Mouse (Mus musculus) limb, embryonic 15.5 days (tissue): ENCODE results near the gene Nhlrc2. TPM values are rescaled to one million over a fixed set of nuclear protein-coding genes. Genes with fewer than 3 reads are reported as not detected.
"Not testable (repeated sequence)": the region's sequence is repeated elsewhere in the genome, so short reads cannot be mapped to it uniquely, and the experiment has no call there.

ENCODE experiments used
- ATAC-seq: fragments of 200-750 bp; cut with Nextera tagmentation; 2 replicates; pipeline ENCODE4 v1.8.0; 2017; ENCODE audit warnings: low read depth, moderate TSS enrichment; ENCODE audit not compliant: insufficient number of reproducible peaks, low FRiP score, low TSS enrichment
- H3K27ac ChIP-seq: fragments of 300-500 bp; sonication (generic); 2 replicates; pipeline ENCODE4 v1.5.1; 2015; ENCODE audit warnings: moderate library complexity, mild to moderate bottlenecking, inconsistent platforms
- H3K27me3 ChIP-seq: fragments of 300-500 bp; sonication (generic); 2 replicates; pipeline ENCODE4 v1.6.1; 2015; ENCODE audit warnings: inconsistent platforms
- H3K36me3 ChIP-seq: fragments of 300-500 bp; sonication (generic); 2 replicates; pipeline ENCODE4 v1.6.1; 2015; ENCODE audit warnings: inconsistent platforms
- H3K4me1 ChIP-seq: fragments of 300-500 bp; sonication (generic); 2 replicates; pipeline ENCODE4 v1.6.1; 2015; ENCODE audit warnings: inconsistent platforms
- H3K4me2 ChIP-seq: fragments of 300-500 bp; sonication (generic); 2 replicates; pipeline ENCODE4 v1.6.1; 2015; ENCODE audit warnings: mild to moderate bottlenecking, inconsistent platforms
- H3K4me3 ChIP-seq: fragments of 300-500 bp; sonication (generic); 2 replicates; pipeline ENCODE4 v1.5.1; 2015; ENCODE audit warnings: mild to moderate bottlenecking, inconsistent platforms
- H3K9ac ChIP-seq: fragments of 300-500 bp; sonication (generic); 2 replicates; pipeline ENCODE4 v1.6.1; 2015; ENCODE audit warnings: inconsistent platforms
- H3K9me3 ChIP-seq: fragments of 300-500 bp; sonication (generic); 2 replicates; pipeline ENCODE4 v1.6.1; 2016; ENCODE audit warnings: inconsistent platforms
- WGBS: fragments of 180-500 bp; shearing (Covaris S2); methylation state at CpG from one replicate; pipeline ENCODE4 v1.1.7; 2015; 5-methylcytosine and 5-hydroxymethylcytosine counted together
- polyA plus RNA-seq: library from polyadenylated mRNA; unstranded; fragments of >200 nt; fragmentation: Nextera tagmentation; extraction: Ambion mirVana; gene quantifications from 2 replicates; pipeline ENCODE4 v1.2.1, GENCODE M21; 2015

Nhlrc2 gene
- 12.5 and 14.1 TPM in 2 replicates for polyA plus RNA-seq

DNA sequence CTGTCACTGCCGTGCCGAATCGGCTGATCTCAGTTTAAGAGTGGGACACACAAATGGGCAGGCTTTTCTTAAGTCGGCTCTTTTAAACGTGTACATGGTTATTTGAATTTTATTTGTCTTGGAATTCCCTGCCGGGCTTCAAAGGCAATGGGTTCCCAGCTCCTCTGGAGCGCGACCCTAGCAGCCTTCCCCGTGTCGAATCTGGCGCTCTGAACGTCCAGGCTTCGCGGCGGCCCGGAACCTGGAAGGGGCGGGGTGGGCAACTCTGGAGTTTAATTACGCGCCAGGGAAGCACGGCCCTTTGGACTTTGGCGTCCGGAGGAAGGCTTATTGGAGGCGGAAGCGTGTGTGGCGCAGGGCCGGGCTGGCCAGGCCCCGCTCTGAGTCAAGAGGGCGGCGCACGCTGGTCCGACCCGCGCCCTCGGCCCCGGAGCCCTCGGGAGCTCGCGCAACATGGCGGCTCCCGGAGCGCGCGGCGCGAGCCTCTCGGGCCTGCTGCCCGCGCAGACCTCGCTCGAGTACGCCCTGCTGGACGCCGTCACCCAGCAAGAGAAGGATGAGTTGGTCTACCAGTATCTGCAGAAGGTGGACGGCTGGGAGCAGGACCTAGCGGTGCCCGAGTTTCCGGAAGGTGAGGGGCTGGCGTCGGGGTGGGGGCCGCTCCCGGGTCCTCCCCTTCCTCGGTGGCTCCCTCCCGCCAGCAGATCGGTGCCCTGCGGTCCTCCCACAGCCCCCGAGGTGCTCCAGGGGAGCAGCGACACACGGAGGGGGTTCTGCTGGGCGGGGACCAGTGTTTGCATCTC lies at the start of gene Nhlrc2:
Gene Nhlrc2, plus strand, starts transcription at position 32 of the 803 bp plus-strand sequence.
- Histone ChIP-seq H3K9ac (peak within 1 kb of the TSS; percentile 90), H3K27me3 (no peaks in the 10 kb centered on the region), H3K4me2 (peak within 1 kb of the TSS; percentile 79), H3K4me1 (peaks cover 12% of the 10 kb centered on the region; the same call in 1 of the 2 replicates), H3K4me3 (peak within 1 kb of the TSS; percentile 92), H3K27ac (peak within 1 kb of the TSS; percentile 98), H3K36me3 (peaks cover 36% of the 10 kb centered on the region), H3K9me3 (no peaks in the 10 kb centered on the region)
- peak; percentile 88 for ATAC-seq
- WGBS = under 1% methylated on average over 69 of the region's 69 CpGs

DNA sequence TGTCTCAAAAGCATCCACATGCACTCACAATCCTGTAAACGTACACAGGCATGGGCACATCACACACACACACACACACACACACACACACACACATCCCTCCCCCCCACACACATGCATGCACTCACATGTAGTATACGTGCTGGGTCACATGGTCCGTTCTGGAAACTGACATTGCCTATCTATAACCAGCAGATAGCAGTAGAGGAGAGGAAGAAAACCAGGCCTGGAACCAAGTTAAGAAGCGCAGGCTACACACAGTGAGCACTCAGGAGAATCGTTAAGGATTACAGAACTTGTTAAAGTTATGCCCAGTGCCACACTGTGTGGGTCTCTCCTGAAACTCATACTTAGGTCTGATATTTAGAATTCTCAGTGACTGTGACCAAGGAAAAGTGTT lies 45.0 kb upstream of the Nhlrc2 start:
- not testable (repeated sequence) for H3K4me2 ChIP-seq, H3K9ac ChIP-seq, H3K27ac ChIP-seq, H3K4me1 ChIP-seq, H3K9me3 ChIP-seq, H3K27me3 ChIP-seq, ATAC-seq, H3K36me3 ChIP-seq, H3K4me3 ChIP-seq
- no CpG with 5 or more reads among the region's 5 CpGs for WGBS

DNA sequence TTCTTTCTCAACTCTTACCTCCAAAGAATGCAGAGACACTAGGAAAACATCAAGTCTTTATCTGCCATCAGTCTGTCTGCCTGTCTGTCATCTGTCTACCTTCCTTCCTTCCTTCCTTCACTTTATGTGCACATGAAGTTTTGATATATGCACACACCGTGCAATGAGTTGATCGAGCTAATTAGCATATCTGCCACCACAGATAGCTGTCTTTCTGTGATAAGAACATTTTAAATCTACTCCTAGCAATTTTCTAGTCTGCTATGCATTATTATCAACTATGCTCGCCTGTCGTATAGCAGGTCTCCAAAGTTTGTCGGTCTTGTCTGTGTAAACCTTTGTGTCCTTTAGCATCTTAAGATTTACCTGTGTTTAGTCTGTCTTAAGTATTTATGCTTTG lies 44.5 kb upstream of the Nhlrc2 start:
- H3K27ac ChIP-seq, H3K9me3 ChIP-seq, H3K9ac ChIP-seq, H3K4me1 ChIP-seq, ATAC-seq, H3K4me3 ChIP-seq, H3K27me3 ChIP-seq, H3K36me3 ChIP-seq, H3K4me2 ChIP-seq: not testable (repeated sequence)
- no CpG with 5 or more reads among the region's 5 CpGs for WGBS

DNA sequence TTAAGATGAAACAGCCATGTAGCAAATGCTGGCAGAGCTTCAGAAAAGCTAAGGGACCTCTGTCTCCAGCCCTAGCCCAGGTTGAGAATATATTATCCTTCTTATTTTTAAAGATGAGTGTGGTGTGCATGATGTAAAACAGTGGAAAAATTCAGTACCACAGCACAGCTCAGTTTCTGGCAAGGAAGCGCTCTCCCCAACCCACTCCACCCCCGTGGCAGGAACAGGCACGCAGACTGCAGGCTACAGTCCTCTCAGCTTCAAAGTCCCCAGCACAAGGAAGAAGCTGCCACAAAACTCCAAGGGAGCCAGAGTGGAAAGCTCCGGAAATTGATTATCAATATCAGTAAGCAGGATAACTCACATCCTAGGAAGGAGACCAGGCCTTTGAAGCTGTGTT lies 36.9 kb upstream of the Nhlrc2 start:
- ATAC-seq, H3K27me3 ChIP-seq, H3K27ac ChIP-seq, H3K4me3 ChIP-seq, H3K36me3 ChIP-seq, H3K4me2 ChIP-seq, H3K9me3 ChIP-seq, H3K4me1 ChIP-seq, H3K9ac ChIP-seq: not testable (repeated sequence)
- WGBS = no CpG with 5 or more reads among the region's 4 CpGs

DNA sequence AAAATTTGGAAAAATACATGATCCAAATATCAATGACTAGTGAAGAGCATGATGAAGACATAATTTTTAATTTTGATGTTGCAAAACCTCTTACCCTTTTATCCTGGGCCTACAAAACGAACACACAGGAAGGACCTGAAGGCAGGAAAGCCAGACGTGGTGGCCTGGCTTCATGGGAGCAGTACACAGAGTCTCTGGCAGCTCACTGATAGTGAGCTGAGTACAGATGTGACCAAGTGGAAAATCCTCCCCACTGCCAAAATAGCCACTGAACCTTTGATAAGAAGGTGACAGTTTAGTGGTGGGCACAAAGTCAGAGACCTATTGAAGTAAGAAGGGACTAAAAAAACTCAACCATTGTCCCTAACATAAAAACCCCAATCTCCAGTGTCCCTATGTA lies 34.5 kb upstream of the Nhlrc2 start:
- H3K4me1 ChIP-seq, H3K27me3 ChIP-seq, ATAC-seq, H3K36me3 ChIP-seq, H3K9me3 ChIP-seq, H3K4me3 ChIP-seq, H3K9ac ChIP-seq, H3K4me2 ChIP-seq, H3K27ac ChIP-seq: not testable (repeated sequence)
- WGBS = no CpG with 5 or more reads among the region's 2 CpGs

DNA sequence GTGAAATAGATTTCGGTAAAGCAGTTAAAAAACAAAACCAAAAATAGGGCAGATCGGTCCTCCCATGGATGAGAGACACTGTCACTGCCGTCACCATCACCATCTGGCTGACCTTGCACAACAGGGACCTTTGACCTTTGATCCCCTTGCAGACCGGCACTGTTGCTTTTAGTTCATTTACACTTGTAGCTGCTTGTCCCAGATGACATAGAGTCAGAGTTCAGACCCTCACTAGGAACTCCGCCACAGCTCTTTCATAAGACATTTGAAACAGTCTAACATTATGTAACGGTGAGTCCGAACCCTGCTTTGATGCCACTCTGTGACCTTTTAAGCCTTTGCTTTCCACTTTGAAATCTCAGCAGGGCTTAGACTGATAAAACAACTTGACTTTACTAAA lies 28.7 kb upstream of the Nhlrc2 start:
- not testable (repeated sequence) for H3K36me3 ChIP-seq, H3K4me2 ChIP-seq, H3K4me1 ChIP-seq, H3K4me3 ChIP-seq, H3K27me3 ChIP-seq, H3K9ac ChIP-seq, ATAC-seq, H3K9me3 ChIP-seq, H3K27ac ChIP-seq
- no CpG with 5 or more reads among the region's 7 CpGs for WGBS

DNA sequence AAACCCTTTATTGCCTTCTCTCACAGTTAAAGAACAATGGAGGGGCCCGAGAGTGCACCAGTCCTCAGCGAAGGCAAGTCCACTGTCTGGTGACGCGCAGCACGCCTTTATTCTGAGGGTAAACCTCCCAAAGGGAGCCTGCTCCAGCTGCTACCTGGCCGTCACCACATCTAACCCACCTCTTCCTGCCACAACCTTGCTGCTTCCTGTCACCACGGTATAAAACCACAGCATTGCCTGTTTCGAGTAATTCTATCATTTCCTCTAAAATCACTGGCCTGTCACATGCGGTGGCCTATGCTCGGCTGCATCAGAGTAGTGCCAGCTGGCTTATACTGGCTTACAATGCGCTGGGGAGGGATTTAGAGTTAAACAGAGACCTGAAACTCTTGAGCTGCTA lies 17.5 kb upstream of the Nhlrc2 start:
- H3K27me3 ChIP-seq, H3K9me3 ChIP-seq, H3K4me1 ChIP-seq, H3K4me3 ChIP-seq, H3K36me3 ChIP-seq, ATAC-seq, H3K4me2 ChIP-seq, H3K9ac ChIP-seq, H3K27ac ChIP-seq: not testable (repeated sequence)
- no CpG with 5 or more reads among the region's 11 CpGs for WGBS

DNA sequence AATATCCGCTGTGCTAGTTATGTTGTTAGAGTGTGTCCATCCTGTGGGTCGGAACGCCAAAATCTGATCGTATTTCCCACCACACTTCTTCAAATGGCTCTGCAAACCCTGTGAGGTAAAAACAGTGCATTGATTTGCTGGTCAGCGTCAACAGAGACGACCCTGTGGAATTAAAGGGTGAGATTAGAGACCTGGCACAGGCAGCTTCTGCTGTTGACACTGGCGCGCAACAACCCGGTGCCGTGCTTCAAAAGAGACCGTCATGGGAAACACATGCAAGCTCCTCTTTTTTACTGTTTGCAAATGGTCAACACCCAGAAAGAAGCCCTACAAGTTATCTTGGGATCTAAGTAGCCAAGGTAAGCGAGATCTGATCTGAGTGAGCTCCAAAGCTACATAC lies 16.8 kb upstream of the Nhlrc2 start:
- H3K27me3 ChIP-seq = no peaks in the 10 kb centered on the region
- H3K9ac ChIP-seq = no peak overlapping the region
- peaks cover 16% of the 10 kb centered on the region for H3K36me3 ChIP-seq
- ATAC-seq = no peak
- H3K27ac ChIP-seq = no peak overlapping the region
- H3K4me1 ChIP-seq = no peaks in the 10 kb centered on the region
- no peak overlapping the region for H3K4me3 ChIP-seq
- H3K9me3 ChIP-seq = no peaks in the 10 kb centered on the region
- no peak overlapping the region for H3K4me2 ChIP-seq
- WGBS = 87% methylated on average over 12 of the region's 12 CpGs

DNA sequence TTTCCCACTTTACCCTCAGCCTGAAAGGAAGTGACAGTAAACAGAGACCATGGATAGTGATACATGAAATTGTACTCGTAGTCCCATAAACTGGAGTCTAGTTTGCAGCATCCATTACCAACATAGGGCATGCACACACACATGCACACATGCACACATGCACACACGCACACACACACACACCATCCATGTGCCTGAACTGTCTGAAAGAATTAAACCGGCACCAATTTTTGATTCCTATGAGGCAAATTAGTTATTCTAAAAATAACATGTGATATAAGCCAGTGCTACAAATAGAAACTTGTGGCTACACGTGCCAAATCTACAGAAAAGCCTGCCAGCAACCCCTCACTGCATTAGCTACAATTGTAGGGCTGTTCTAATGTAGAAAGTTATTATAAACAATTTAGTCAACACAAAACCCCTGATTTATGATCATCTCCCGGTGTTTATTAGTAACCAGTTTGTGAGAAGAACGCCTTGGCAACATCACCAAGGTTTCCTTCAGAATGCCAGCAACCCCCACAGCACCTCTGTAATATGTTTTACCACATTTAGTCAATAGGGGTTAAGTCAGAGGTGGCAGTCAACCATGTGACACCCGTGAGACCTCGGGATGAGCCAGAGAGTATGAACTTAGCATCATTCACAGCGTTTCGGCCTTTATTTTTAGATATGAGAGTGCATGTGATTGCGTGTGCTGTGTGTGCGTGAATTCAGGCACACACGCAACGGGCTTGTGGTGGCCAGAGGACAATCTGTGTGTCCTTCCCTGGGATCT lies 14.6 kb upstream of the Nhlrc2 start:
- 84% methylated on average over 14 of the region's 14 CpGs for WGBS
- Histone ChIP-seq H3K9me3 (no peaks in the 10 kb centered on the region), H3K36me3 (peaks cover 22% of the 10 kb centered on the region), H3K27me3 (no peaks in the 10 kb centered on the region), H3K4me3 (no peak overlapping the region), H3K27ac (no peak overlapping the region), H3K4me1 (no peaks in the 10 kb centered on the region), H3K9ac (no peak overlapping the region), H3K4me2 (no peak overlapping the region)
- ATAC-seq = no peak

DNA sequence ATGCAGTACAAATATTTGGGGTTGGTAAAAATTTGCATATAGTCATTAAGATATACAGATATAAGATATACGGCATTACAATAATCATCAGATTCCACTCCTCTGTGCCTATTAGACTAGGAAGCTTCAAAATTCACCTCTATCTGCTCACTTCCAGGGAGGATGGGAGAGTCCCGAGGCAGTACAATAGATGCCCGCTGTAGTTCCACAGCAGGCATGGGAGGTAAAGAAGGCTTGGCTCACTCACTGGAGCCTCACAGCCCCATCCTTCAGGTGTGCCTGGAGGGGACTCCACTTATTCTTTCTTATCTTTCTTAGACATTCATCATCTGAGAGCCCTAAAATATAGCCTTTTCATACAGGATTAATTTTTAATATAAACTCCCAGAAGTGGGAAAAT lies 13.7 kb upstream of the Nhlrc2 start:
- H3K4me1 ChIP-seq = no peaks in the 10 kb centered on the region
- no peak overlapping the region for H3K9ac ChIP-seq
- ATAC-seq = no peak
- H3K36me3 ChIP-seq = peaks cover 22% of the 10 kb centered on the region
- whole genome bisulfite sequencing = 81% methylated on average over 3 of the region's 3 CpGs
- H3K27me3 ChIP-seq = no peaks in the 10 kb centered on the region
- H3K9me3 ChIP-seq = no peaks in the 10 kb centered on the region
- no peak overlapping the region for H3K27ac ChIP-seq
- H3K4me2 ChIP-seq = no peak overlapping the region
- H3K4me3 ChIP-seq = no peak overlapping the region

DNA sequence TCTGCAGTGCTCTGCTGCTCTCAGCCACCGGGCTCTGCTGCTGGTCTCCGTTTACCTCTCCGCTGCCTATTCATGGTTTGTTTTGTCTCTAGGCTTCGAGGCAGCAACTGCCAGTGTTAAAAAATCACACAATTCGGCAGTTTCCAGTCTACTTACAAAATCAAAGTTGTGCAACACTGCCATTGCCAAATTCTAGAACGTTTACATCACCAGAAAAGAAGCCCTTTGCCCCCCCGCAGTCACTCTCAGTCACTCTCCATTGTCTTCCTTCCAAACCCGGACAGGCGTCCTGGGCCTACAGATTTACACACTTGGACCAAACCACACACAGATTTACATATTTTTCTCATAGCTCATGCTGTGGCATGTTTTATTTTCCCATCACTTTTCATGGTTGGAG lies 13.0 kb upstream of the Nhlrc2 start:
- Histone ChIP-seq H3K36me3 (peaks cover 23% of the 10 kb centered on the region), H3K4me2 (no peak overlapping the region), H3K27me3 (no peaks in the 10 kb centered on the region), H3K27ac (no peak overlapping the region), H3K9me3 (no peaks in the 10 kb centered on the region), H3K4me3 (no peak overlapping the region), H3K4me1 (no peaks in the 10 kb centered on the region), H3K9ac (no peak overlapping the region)
- WGBS = 80% methylated on average over 9 of the region's 9 CpGs
- no peak for ATAC-seq

DNA sequence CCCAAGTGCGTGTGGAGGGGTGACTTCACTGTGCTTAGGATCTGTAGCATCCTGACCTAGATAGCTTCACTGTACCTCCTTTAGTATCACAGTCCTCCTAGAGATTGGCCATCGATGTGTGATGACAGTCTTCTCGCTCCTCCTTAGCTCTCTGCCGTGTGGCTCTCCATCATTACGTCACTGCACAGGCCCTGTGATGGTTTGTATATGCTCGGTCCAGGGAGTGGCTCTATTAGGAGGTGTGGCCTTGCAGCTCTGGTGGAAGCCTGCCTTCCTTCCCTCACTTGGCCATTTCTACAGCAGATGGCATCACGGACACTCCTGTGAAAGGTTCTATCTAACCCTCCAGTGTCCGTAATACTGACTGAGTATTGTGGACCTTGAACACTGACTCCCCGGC lies 12.3 kb upstream of the Nhlrc2 start:
- no peaks in the 10 kb centered on the region for H3K9me3 ChIP-seq
- no peak overlapping the region for H3K27ac ChIP-seq
- H3K4me2 ChIP-seq = no peak overlapping the region
- H3K9ac ChIP-seq = no peak overlapping the region
- H3K4me3 ChIP-seq = no peak overlapping the region
- no peaks in the 10 kb centered on the region for H3K27me3 ChIP-seq
- 86% methylated on average over 9 of the region's 9 CpGs for WGBS
- H3K4me1 ChIP-seq = no peaks in the 10 kb centered on the region
- H3K36me3 ChIP-seq = peaks cover 28% of the 10 kb centered on the region
- no peak for ATAC-seq
